Mouse (Mus musculus): ENCODE measurements at regions not wholly inside any gene's neighbourhood (a gene's known extent, or its start where the extent isn't known, plus 50 kb on each side); places are given as distances from the start of the nearest gene placed in this dataset.

DNA sequence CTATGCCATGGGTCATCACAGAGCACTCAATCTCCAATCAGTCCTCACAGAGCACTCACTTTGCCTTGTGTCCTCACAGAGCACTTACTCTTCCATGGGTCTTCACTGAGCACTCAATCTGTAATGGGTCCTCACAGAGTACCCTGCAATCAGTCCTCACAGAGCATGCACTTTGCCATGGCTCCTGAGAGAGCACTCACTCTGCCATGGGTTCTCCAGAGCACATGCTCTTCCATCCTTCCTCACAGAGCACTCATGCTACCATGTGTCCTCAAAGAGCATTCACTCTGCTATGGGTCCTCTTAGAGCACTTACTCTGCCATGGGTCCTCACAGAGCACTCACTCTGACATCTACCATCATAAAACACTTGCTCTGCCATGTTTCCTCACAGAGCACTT is 319.1 kb upstream of the Tmco5 start:
- TF ChIP-seq POLR2AphosphoS5 (IDR thresholded peaks at IDR 0.05; ENCODE audit: insufficient replicate concordance, low read depth, low read length) (no peak), CTCF (IDR thresholded peaks at IDR 0.05; ENCODE audit: low read depth, low read length) (no peak)
